Mouse (Mus musculus) cerebellum, postnatal 10 days (tissue): ENCODE measurements around the gene Mtx3.
"Not testable (repeated sequence)": the region's sequence is repeated elsewhere in the genome, so short reads cannot be mapped to it uniquely, and the experiment has no call there.

ENCODE experiments used
- DNase-seq, 2 experiments: peaks; one replicate each; pipeline ENCODE4 v3.0.0; 2021; ENCODE audit warnings: mixed read lengths in 2 of 2

Mtx3 gene

GRCm38 (mm10) chr13:92844586-92845221 lies at the start of gene Mtx3:
Gene Mtx3 (plus strand): TSS chr13:92844760.
- peak; percentile 95 to 96 for DNase-seq

GRCm38 (mm10) chr13:92798830-92799229 lies 45.7 kb upstream of the Mtx3 start:
- no peak for DNase-seq

- DNase-seq = no peak
Measured at GRCm38 (mm10) chr13:92799306-92799925, 45.1 kb upstream of the Mtx3 start.

- DNase-seq = no peak
Measured at GRCm38 (mm10) chr13:92806785-92807184, 37.8 kb upstream of the Mtx3 start.

- DNase-seq = no peak
Measured at GRCm38 (mm10) chr13:92807849-92808248, 36.7 kb upstream of the Mtx3 start.

GRCm38 (mm10) chr13:92810592-92810991 lies 34.0 kb upstream of the Mtx3 start:
- not testable (repeated sequence) for DNase-seq

GRCm38 (mm10) chr13:92816329-92816728 lies 28.2 kb upstream of the Mtx3 start:
- DNase-seq = no peak

- DNase-seq = no peak
Measured at GRCm38 (mm10) chr13:92817357-92817756, 27.2 kb upstream of the Mtx3 start.

- peak; percentile 15 to 18 for DNase-seq
Measured at GRCm38 (mm10) chr13:92828820-92829219, 15.7 kb upstream of the Mtx3 start.

GRCm38 (mm10) chr13:92833162-92833561 lies 11.4 kb upstream of the Mtx3 start:
- no peak for DNase-seq

- no peak for DNase-seq
Measured at GRCm38 (mm10) chr13:92846438-92846837, 1.9 kb downstream of the Mtx3 start.

GRCm38 (mm10) chr13:92847336-92847735 lies 2.8 kb downstream of the Mtx3 start:
- DNase-seq = no peak

- DNase-seq = no peak
Measured at GRCm38 (mm10) chr13:92848002-92848401, 3.4 kb downstream of the Mtx3 start.

- peak; percentile 25 to 37 for DNase-seq
Measured at GRCm38 (mm10) chr13:92855901-92856300, 11.3 kb downstream of the Mtx3 start.

- DNase-seq = no peak
Measured at GRCm38 (mm10) chr13:92858808-92859207, 14.2 kb downstream of the Mtx3 start.

- no peak for DNase-seq
Measured at GRCm38 (mm10) chr13:92859959-92860358, 15.4 kb downstream of the Mtx3 start.

- no peak for DNase-seq
Measured at GRCm38 (mm10) chr13:92865358-92865757, 20.8 kb downstream of the Mtx3 start.

GRCm38 (mm10) chr13:92866680-92867079 lies 22.1 kb downstream of the Mtx3 start:
- no peak for DNase-seq

- DNase-seq = no peak
Measured at GRCm38 (mm10) chr13:92879514-92879913, 35.0 kb downstream of the Mtx3 start.

GRCm38 (mm10) chr13:92879933-92880332 lies 35.4 kb downstream of the Mtx3 start:
- DNase-seq = peak; percentile 19 to 23

- DNase-seq = peak; percentile 49 to 75
Measured at GRCm38 (mm10) chr13:92880589-92880988, 36.0 kb downstream of the Mtx3 start.

GRCm38 (mm10) chr13:92882271-92882985 lies 37.9 kb downstream of the Mtx3 start:
- no peak for DNase-seq

GRCm38 (mm10) chr13:92882986-92883720 lies 38.6 kb downstream of the Mtx3 start:
- DNase-seq = no peak
